Mouse (Mus musculus): ENCODE data around the gene Sephs1. TPM values are rescaled to one million over a fixed set of nuclear protein-coding genes. Genes with fewer than 3 reads are reported as not detected.

Gene Sephs1
- polyA plus RNA-seq, 1 experiment from 2014 or later, result 126 TPM

DNA sequence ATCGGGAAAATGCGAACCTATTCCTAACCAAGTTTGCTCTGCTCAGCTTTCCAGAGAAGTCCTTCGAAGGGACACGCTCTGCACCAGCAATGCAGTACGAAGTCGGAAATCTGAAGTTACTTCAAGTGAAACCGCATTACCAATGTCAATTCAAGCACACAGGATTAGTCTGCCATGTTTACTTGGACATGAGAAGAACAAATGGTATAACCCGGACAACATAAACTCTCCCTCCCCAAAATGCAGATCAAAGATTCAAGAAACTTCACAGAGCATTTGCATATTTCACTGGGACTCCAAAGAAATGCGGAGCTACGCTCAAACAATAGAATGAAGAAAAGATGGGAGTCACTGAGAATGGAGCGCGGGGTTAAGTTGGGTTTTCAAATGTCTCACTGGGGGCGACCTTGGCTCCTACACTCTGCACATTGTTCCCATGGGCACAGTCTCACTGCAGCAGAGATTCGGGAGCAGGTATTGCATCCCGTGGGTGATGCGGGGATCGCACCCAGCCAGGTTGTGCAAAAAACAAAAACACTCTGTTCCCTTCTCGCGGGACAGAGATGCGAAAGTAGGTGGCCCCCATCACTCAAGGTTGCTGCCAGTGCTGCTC lies 521 bp upstream of the Sephs1 start:
- no peaks in the 10 kb centered on the region for H3K9me3 ChIP-seq
- 5% methylated on average over 20 of the region's 20 CpGs for WGBS
- peak overlapping the region; percentile 100 for H3K27ac ChIP-seq
- DNase-seq (ENCODE audit: extremely low spot score, low spot score), result peak; percentile 38
- peaks cover 20% of the 10 kb centered on the region for H3K36me3 ChIP-seq (replicated peaks)
- H3K27me3 ChIP-seq (ENCODE audit: poor library complexity, severe bottlenecking), result no peaks in the 10 kb centered on the region
- H3K4me1 ChIP-seq, result peaks cover 34% of the 10 kb centered on the region
- H3K4me3 ChIP-seq, result peak overlapping the region; percentile 91

DNA sequence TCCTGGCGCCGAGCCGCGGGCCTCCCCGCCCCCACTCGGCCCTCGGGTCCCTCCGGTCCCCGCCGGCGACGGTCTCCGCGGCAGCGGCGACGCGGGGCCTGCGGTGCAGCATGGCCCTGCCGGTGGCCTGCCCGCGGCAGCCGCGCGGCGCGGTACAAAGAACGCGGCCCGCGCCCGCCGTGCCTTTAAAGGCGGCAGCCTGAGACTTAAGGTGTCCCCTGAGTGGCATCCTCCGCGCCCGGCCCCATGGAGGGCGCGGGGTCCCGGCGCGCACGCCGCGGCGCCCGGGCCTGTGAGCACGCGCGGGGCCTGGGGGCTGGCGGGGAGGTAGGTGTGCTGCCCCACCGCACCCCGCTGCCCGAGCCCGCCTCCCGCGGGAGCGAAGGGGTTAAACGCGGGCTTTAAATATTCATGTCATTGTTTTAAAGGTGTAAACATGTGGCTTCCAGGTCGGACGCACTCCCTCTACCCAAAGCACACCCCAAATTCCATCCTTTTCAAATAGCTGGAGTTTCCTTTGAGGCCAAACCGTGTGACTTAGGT lies 956 bp downstream of the Sephs1 start:
- H3K4me1 ChIP-seq, result peaks cover 34% of the 10 kb centered on the region
- H3K4me3 ChIP-seq, result peak overlapping the region; percentile 91
- H3K27ac ChIP-seq, result peak overlapping the region; percentile 100
- H3K27me3 ChIP-seq (ENCODE audit: poor library complexity, severe bottlenecking), result no peaks in the 10 kb centered on the region
- H3K36me3 ChIP-seq (replicated peaks), result peaks cover 34% of the 10 kb centered on the region
- DNase-seq (ENCODE audit: extremely low spot score, low spot score), result peak; percentile 79
- H3K9me3 ChIP-seq, result no peaks in the 10 kb centered on the region
- WGBS, result 2% methylated on average over 63 of the region's 63 CpGs

DNA sequence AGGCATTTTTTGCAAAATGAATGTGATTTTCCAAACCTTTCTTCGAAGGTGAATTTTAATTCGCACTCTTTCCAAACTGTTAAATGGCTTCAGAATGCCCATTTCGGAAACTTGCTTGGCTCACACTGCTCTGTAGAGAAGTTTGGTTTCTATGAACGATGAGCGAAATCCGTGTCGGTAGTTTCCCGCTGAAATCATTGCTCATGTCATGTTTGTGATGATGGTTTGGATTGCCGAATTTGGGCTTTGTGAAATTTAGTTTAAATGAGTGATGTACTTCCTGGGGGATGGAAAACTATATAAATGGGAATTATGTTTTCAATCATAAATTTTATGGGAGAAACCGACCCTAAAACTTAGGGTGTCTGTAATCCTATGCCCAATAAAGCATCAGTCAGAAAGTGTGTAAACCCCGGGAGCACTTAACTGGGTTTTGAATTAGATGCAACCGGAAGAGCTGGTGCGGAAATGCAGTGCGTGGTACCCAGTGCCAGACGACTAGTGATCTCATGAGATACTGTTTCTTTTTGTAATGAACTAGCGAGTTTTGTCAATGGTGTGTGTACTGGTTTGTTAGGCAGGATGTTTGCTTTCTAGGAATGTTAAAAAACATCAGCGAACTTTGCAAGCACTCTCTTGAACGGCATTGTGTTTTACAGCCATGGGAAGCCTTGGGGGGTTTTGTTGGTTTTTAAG lies 1.8 kb downstream of the Sephs1 start:
- WGBS, result 4% methylated on average over 18 of the region's 18 CpGs
- no peaks in the 10 kb centered on the region for H3K27me3 ChIP-seq (ENCODE audit: poor library complexity, severe bottlenecking)

DNA sequence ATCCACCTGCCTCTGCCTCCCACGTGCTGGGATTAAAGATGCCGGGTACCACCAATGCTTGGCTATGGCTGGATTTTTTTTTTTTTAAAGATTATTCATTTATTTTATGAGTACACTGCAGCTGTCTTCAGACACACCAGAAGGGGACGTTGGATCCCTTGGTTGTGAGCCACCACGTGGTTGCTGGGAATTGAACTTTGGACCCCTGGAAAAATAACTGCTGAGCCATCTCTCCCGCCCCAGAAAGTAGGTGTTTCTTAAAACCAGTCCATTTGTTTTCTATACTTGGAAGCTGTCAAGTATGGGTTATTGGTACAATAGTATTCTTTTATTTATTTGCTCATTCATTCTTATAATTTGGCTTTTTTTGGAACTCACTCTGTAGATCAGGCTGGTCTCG lies 5.5 kb downstream of the Sephs1 start:
- no peak for DNase-seq (ENCODE audit: extremely low spot score, low spot score)
- Histone ChIP-seq H3K27me3 (ENCODE audit: poor library complexity, severe bottlenecking) (no peaks in the 10 kb centered on the region), H3K9me3 (no peaks in the 10 kb centered on the region), H3K27ac (no peak overlapping the region), H3K4me1 (peaks cover 13% of the 10 kb centered on the region), H3K4me3 (no peak overlapping the region), H3K36me3 (replicated peaks) (peaks cover 80% of the 10 kb centered on the region)
- 94% methylated on average over 6 of the region's 6 CpGs for whole genome bisulfite sequencing

More for the DNA sequence above, 1.8 kb downstream of the Sephs1 start:
- Histone ChIP-seq H3K9me3 (no peaks in the 10 kb centered on the region), H3K36me3 (replicated peaks) (peaks cover 43% of the 10 kb centered on the region), H3K27ac (peak overlapping the region; percentile 100), H3K4me3 (peak overlapping the region; percentile 91), H3K4me1 (peaks cover 34% of the 10 kb centered on the region)
- no peak for DNase-seq (ENCODE audit: extremely low spot score, low spot score)

DNA sequence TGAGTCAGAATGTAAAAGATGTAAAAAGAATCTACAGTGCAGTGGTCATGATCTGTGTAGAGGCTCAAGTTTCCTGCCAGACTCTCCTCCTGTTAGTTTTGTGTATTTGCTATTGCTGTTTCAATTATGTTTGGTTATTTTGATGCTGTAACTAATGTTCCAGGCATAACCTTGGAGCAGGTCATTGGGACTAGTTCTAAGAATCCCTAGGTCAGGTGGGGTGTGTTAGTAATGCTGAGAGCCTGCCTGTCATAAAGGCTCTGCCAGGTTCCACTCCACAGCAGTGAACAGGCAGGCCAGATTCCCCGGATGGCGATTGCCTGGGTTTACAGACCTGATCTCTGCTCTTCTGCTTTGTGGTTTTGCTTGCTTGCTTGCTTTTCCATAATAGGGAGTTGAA lies 14.2 kb downstream of the Sephs1 start:
- peaks cover 98% of the 10 kb centered on the region for H3K36me3 ChIP-seq (replicated peaks)
- WGBS, result 97% methylated on average over 2 of the region's 2 CpGs
- H3K9me3 ChIP-seq, result no peaks in the 10 kb centered on the region
- no peaks in the 10 kb centered on the region for H3K27me3 ChIP-seq (ENCODE audit: poor library complexity, severe bottlenecking)
- no peak overlapping the region for H3K27ac ChIP-seq
- H3K4me1 ChIP-seq, result no peaks in the 10 kb centered on the region
- H3K4me3 ChIP-seq, result no peak overlapping the region
- no peak for DNase-seq (ENCODE audit: extremely low spot score, low spot score)

DNA sequence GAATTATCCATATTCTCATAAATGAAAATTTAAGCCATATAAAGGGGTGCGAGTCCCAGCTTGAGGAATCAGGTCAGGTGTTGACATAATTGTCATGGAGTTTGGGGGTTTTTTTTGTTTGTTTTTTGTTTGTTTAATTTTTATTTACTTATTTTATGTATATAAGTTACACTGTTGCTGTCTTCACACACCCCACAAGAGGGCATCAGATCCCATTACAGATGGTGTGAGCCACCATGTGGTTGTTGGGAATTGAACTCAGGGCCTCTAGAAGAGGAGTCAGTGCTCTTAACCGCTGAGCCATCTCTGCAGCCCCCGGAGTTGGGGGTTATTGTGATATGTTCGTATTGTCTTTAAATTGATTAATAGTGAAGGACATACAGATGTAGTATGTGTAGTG lies 15.6 kb downstream of the Sephs1 start:
- H3K27me3 ChIP-seq (ENCODE audit: poor library complexity, severe bottlenecking), result no peaks in the 10 kb centered on the region
- H3K36me3 ChIP-seq (replicated peaks), result peaks cover 98% of the 10 kb centered on the region
- 97% methylated on average over 4 of the region's 4 CpGs for WGBS
- H3K9me3 ChIP-seq, result no peaks in the 10 kb centered on the region
- no peak for DNase-seq (ENCODE audit: extremely low spot score, low spot score)
- H3K27ac ChIP-seq, result no peak overlapping the region
- H3K4me1 ChIP-seq, result no peaks in the 10 kb centered on the region
- no peak overlapping the region for H3K4me3 ChIP-seq

DNA sequence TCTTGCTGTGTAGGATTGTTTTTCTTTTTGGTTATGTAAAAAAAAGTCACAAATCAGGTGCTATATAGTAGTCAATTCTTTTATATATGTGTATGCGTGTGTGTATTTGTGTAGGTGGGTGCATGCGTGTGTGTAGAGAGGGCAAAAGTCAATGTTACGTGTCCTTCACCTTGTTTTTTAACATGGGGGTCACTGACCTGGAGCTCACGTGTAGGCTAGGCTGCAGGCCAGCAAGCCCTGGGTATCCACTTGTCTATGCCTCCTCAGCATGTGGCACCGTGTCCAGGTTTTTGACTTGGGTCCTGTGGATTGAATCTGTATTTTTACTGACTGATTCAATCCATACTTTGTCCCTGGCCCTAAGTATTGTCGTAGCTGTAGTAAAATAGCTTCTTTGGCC lies 19.3 kb downstream of the Sephs1 start:
- Histone ChIP-seq H3K4me1 (no peaks in the 10 kb centered on the region), H3K27me3 (ENCODE audit: poor library complexity, severe bottlenecking) (no peaks in the 10 kb centered on the region), H3K9me3 (no peaks in the 10 kb centered on the region), H3K4me3 (no peak overlapping the region), H3K27ac (no peak overlapping the region), H3K36me3 (replicated peaks) (peaks cover 96% of the 10 kb centered on the region)
- no peak for DNase-seq (ENCODE audit: extremely low spot score, low spot score)
- 94% methylated on average over 6 of the region's 6 CpGs for WGBS

DNA sequence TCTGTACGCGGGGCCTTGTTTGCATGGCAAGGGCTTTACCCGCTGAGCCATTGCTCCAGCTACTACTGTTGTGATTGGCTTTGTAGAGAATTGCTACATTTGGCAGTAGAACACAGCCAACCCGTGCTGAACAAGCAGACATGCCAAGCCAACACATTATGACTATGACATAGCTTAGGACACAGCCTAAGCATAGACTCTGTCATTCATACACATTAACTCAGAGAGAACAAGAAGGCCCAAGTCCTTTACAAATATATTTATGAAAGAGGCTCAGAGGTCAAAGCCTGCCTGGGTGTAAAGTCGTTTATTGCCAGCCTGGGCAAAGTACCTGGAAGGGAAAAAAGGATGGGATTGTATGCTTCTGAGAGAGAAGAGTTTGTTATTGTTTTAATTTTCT lies 21.0 kb downstream of the Sephs1 start:
- no peaks in the 10 kb centered on the region for H3K9me3 ChIP-seq
- no peaks in the 10 kb centered on the region for H3K27me3 ChIP-seq (ENCODE audit: poor library complexity, severe bottlenecking)
- no peak overlapping the region for H3K27ac ChIP-seq
- H3K36me3 ChIP-seq (replicated peaks), result peaks cover 96% of the 10 kb centered on the region
- DNase-seq (ENCODE audit: extremely low spot score, low spot score), result no peak
- no peaks in the 10 kb centered on the region for H3K4me1 ChIP-seq
- WGBS, result 96% methylated on average over 5 of the region's 5 CpGs
- H3K4me3 ChIP-seq, result no peak overlapping the region

DNA sequence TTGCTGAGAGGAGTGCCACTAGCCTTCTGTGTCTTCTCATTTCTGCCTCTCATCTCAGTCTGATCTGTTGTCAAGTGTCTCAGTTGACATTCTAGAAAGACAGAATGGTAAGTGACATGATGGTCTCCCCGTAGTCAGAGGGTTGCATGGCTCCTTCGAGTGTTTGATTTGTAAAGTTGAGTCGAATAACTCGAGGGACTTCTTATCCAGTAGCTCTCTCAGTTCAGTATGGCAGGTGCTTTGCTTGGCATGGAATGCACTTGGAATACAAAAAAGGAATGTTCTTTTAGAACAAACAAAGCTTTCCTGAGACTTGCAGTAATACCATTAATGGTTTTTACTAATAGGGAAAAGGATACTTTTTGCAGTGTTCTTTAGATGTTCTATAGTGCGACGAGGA lies 25.8 kb downstream of the Sephs1 start:
- no peaks in the 10 kb centered on the region for H3K27me3 ChIP-seq (ENCODE audit: poor library complexity, severe bottlenecking)
- WGBS, result 93% methylated on average over 6 of the region's 6 CpGs
- DNase-seq (ENCODE audit: extremely low spot score, low spot score), result no peak

DNA sequence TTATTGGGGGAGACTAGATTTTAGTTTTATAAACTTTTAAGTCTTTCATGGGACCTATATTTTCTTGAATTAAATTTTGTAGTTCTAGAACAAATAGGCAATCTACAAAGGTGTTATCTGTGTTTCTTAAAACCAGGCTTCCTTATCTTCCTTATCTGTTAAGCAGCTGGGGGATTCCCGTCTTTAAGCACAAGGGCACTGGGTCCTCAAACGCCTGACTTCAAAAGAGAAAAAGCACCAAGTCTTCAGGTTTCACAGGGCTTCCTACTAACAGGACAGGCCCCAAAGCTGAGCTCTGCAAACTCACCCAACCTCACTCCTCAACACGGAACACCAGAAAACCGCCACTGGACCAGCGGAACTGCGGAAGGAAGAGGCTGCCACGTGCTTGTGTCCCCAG lies 26.6 kb downstream of the Sephs1 start:
- Histone ChIP-seq H3K36me3 (replicated peaks) (peaks cover 62% of the 10 kb centered on the region), H3K9me3 (0 out of 2 replicates have a peak, but pooled peaks cover 5% of the 10 kb centered on the region), H3K27ac (no peak overlapping the region), H3K27me3 (ENCODE audit: poor library complexity, severe bottlenecking) (no peaks in the 10 kb centered on the region), H3K4me3 (no peak overlapping the region), H3K4me1 (no peaks in the 10 kb centered on the region)
- WGBS, result 88% methylated on average over 7 of the region's 7 CpGs
- no peak for DNase-seq (ENCODE audit: extremely low spot score, low spot score)

More for the DNA sequence above, 25.8 kb downstream of the Sephs1 start:
- Histone ChIP-seq H3K4me1 (no peaks in the 10 kb centered on the region), H3K4me3 (no peak overlapping the region), H3K9me3 (0 out of 2 replicates have a peak, but pooled peaks cover under 1% of the 10 kb centered on the region), H3K36me3 (replicated peaks) (peaks cover 70% of the 10 kb centered on the region), H3K27ac (no peak overlapping the region)

DNA sequence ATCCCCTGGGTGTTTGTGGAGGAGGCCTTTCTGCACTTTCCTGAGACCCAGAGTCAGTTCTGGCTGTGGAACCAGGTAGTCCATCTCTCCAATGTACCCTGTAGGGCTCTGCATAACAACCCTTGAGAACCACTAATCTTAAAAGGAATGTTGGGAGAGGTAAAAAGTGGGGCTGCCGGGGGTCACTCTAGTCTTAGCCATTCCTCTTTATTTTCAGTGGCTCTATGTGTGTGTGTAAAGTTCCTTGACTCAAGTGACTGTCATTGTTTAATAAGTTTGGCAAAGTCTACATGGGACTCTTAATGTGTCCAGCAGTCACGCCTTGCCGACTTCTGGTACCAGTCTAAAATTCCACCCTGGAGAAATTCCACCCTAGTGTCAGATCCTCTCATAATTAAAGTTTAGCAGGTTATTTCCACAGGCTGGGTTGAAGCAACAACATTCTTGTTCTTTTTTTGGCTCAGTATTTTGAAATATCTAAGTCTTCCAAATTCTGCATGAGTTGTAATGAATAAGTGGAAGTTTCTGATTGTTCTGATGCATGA lies 27.5 kb downstream of the Sephs1 start:
- Histone ChIP-seq H3K4me3 (no peak overlapping the region), H3K4me1 (peaks cover 7% of the 10 kb centered on the region), H3K36me3 (replicated peaks) (peaks cover 56% of the 10 kb centered on the region), H3K9me3 (0 out of 2 replicates have a peak, but pooled peaks cover 5% of the 10 kb centered on the region), H3K27me3 (ENCODE audit: poor library complexity, severe bottlenecking) (no peaks in the 10 kb centered on the region), H3K27ac (no peak overlapping the region)
- 92% methylated on average over 3 of the region's 3 CpGs for WGBS
- no peak for DNase-seq (ENCODE audit: extremely low spot score, low spot score)

DNA sequence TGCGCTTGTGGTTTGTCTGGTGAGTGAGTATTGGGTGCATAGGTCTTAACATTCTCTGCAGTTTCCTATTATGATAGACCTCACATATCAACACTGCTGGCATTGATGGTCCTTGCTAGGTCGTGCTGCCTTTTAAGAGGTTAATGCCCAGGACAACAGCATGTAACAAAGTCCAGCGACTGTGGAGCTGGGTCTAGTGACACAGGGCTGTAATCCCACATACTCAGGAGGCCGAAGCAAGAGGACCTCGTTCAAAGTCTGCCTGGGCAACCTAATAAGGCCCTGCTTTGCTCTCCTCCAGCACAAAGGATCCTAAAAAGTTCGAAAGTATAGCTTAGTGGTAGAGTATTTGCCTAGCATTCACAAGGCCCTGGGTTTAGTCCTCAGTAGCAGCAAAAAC lies 28.5 kb downstream of the Sephs1 start:
- WGBS, result 75% methylated on average over 6 of the region's 6 CpGs
- Histone ChIP-seq H3K4me1 (peaks cover 12% of the 10 kb centered on the region), H3K27ac (no peak overlapping the region), H3K36me3 (replicated peaks) (peaks cover 46% of the 10 kb centered on the region), H3K9me3 (0 out of 2 replicates have a peak, but pooled peaks cover 5% of the 10 kb centered on the region), H3K27me3 (ENCODE audit: poor library complexity, severe bottlenecking) (no peaks in the 10 kb centered on the region), H3K4me3 (no peak overlapping the region)
- DNase-seq (ENCODE audit: extremely low spot score, low spot score), result no peak

DNA sequence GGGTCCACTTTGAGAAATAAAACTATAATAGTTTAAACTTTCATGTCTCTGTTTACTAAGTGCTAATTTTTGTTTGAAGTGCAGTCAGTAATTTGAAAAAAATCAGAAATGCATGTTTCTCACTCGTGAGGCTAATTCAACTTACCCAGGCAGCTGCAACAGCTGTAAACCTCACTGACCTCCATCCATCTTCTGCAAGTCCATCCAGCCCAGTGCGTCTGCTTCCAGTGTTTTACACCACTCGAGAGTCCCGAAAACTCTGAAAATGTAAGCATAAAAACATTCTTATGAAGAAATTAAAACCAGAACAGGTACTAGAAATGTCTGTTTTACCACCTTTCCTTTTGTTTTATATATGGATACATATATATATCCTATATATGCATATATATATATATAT lies 29.2 kb downstream of the Sephs1 start:
- Histone ChIP-seq H3K9me3 (0 out of 2 replicates have a peak, but pooled peaks cover 5% of the 10 kb centered on the region), H3K4me3 (no peak overlapping the region), H3K36me3 (replicated peaks) (peaks cover 40% of the 10 kb centered on the region), H3K27me3 (ENCODE audit: poor library complexity, severe bottlenecking) (no peaks in the 10 kb centered on the region), H3K27ac (no peak overlapping the region), H3K4me1 (peaks cover 12% of the 10 kb centered on the region)
- DNase-seq (ENCODE audit: extremely low spot score, low spot score), result no peak
- WGBS, result 88% methylated on average over 4 of the region's 4 CpGs
